Mouse (Mus musculus): Measurements from ENCODE around the gene D630045J12Rik. TPM values are rescaled to one million over a fixed set of nuclear protein-coding genes. Genes with fewer than 3 reads are reported as not detected.

D630045J12Rik gene
- polyA plus RNA-seq (2015; fragmentation: Nextera tagmentation; extraction: Ambion mirVana) = 5.1 and 6.2 TPM in 2 replicates

- Histone ChIP-seq H3K4me3 (replicated peaks) (peak within 1 kb of the TSS; percentile 84), H3K27me3 (no peaks in the 10 kb centered on the region), H3K27ac (replicated peaks) (peak within 1 kb of the TSS; percentile 84), H3K36me3 (no peaks in the 10 kb centered on the region), H3K4me2 (replicated peaks) (peak within 1 kb of the TSS; percentile 79), H3K4me1 (peaks cover 25% of the 10 kb centered on the region), H3K9ac (peak within 1 kb of the TSS; percentile 70), H3K9me3 (replicated peaks) (no peaks in the 10 kb centered on the region)
- under 1% methylated on average over 83 of the region's 118 CpGs for WGBS
- ATAC-seq (ENCODE audit: insufficient number of reproducible peaks, low FRiP score, low TSS enrichment, low read depth) = peak; percentile 96
These were observed at the start of gene D630045J12Rik for GRCm38 (mm10) chr6:38253736-38254641. TSS of gene D630045J12Rik (minus strand) at chr6:38254009.

GRCm38 (mm10) chr6:38298761-38299401 is 45.1 kb upstream of the D630045J12Rik start, which contains the start of gene Zc3hav1l:
TSS of gene Zc3hav1l (minus strand) at chr6:38299259.
- Histone ChIP-seq H3K4me1 (peaks cover 8% of the 10 kb centered on the region), H3K4me2 (replicated peaks) (peak within 1 kb of the TSS; percentile 66), H3K9me3 (replicated peaks) (no peaks in the 10 kb centered on the region), H3K27me3 (no peaks in the 10 kb centered on the region), H3K36me3 (peaks cover 26% of the 10 kb centered on the region), H3K9ac (peak within 1 kb of the TSS; percentile 79), H3K27ac (replicated peaks) (peak within 1 kb of the TSS; percentile 92), H3K4me3 (replicated peaks) (peak within 1 kb of the TSS; percentile 62)
- under 1% methylated on average over 70 of the region's 70 CpGs for WGBS
- ATAC-seq (ENCODE audit: insufficient number of reproducible peaks, low FRiP score, low TSS enrichment, low read depth) = peak; percentile 98

DNA sequence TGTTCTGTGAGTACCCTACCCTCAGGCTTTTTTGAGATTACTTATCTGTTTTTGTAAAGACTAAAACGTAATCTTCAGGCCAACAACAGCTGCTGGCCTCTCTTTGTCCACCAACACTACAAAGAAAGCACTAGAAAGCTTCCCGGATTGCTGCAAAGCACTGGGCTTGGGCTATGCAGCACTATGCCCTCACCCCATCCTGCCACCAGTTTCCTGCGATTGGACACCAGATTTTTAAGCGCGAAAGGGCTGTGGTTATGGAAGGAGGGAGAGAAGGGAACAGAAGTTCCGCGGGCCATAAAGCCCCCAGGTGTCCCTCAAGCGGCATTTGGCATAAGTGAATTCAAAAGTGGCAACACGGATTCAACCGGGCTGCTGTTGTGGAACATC is 44.4 kb upstream of the D630045J12Rik start:
- peak overlapping the region; percentile 79 for H3K9ac ChIP-seq
- peak overlapping the region; percentile 62 for H3K4me3 ChIP-seq (replicated peaks)
- no peak for ATAC-seq (ENCODE audit: insufficient number of reproducible peaks, low FRiP score, low TSS enrichment, low read depth)
- H3K9me3 ChIP-seq (replicated peaks) = no peaks in the 10 kb centered on the region
- peaks cover 27% of the 10 kb centered on the region for H3K36me3 ChIP-seq
- peak overlapping the region; percentile 66 for H3K4me2 ChIP-seq (replicated peaks)
- no peaks in the 10 kb centered on the region for H3K27me3 ChIP-seq
- H3K4me1 ChIP-seq = peaks cover 8% of the 10 kb centered on the region
- peak overlapping the region; percentile 92 for H3K27ac ChIP-seq (replicated peaks)
- WGBS = under 1% methylated on average over 10 of the region's 10 CpGs

DNA sequence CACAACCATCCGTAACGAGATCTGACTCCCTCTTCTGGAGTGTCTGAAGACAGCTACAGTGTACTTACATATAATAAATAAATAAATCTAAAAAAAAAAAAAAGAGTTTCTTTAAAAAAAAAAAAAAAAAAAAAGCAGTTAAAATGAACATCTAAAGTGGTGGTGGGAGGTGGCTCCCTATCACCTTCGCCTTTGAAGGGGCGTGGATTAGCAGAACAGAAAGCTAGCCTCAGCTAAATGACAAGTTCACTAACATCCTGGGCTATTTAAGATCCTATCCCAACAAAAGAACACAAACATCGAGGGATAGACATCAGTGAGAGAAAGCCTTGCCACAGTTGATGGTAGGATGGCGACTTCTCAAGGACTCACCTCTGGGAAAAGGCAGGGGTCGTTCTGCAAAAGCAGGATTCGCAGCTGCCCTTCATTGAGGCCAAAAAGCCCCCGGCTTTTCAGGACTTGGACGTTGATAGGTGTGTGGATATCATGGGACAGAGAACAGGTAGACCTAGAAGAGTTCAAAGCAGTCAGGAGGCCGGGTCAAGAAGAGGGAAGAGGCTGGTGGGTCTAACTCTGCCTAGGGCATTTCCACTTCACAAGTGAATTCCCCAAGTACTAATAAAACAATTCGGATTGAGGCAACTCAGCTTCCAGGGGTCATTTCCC is 43.9 kb upstream of the D630045J12Rik start:
- Histone ChIP-seq H3K4me3 (replicated peaks) (peak overlapping the region; percentile 62), H3K27me3 (no peaks in the 10 kb centered on the region), H3K4me1 (peaks cover 8% of the 10 kb centered on the region), H3K9me3 (replicated peaks) (no peaks in the 10 kb centered on the region), H3K36me3 (peaks cover 29% of the 10 kb centered on the region), H3K9ac (peak overlapping the region; percentile 79; the same call in 1 of the 2 replicates), H3K27ac (replicated peaks) (peak overlapping the region; percentile 92), H3K4me2 (replicated peaks) (peak overlapping the region; percentile 66)
- ATAC-seq (ENCODE audit: insufficient number of reproducible peaks, low FRiP score, low TSS enrichment, low read depth) = no peak
- WGBS = 31% methylated on average over 12 of the region's 12 CpGs

- WGBS = 55% methylated on average over 3 of the region's 3 CpGs
- peaks cover 65% of the 10 kb centered on the region for H3K36me3 ChIP-seq
These were observed 39.9 kb upstream of the D630045J12Rik start for GRCm38 (mm10) chr6:38293708-38294107.

DNA sequence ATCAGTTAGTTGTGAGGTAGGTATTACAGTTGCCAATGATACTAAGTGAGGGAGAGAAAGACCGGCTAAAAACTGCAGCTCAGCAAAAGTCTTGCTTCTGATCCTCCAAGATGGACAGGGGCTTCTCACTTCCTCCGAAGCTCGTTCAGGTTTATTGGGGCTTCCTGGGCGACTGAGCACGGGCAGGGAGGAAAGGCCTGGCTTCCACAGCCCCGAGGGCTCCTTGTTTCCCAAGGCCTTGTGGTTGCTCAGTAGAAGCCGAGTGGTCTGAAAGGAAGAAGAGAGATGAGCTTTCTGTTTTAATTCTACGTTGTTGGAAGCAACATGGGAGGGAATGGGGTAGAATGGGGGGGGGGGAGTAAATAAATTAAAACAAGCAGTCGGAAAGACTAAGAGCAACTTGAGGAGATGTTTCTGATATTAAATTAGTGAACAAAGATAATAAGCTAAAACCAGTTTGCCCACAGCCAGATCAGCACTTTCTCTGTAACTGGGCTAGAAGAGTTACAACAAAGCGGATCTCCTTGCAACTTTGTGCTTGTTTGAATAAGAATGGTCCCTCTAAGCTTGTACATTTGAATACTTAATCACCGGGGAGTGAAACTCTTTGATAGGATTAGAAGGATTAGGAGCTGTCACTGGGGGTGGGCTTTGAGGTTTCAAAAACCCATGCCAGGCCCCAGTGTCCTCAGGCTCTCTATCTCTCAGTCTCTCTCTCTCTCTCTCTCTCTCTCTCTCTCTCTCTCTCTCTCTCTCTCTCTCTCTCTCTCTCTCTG is 39.2 kb upstream of the D630045J12Rik start:
- H3K27me3 ChIP-seq = no peaks in the 10 kb centered on the region
- no peak overlapping the region for H3K4me3 ChIP-seq (replicated peaks)
- 0 out of 2 replicates have a peak, but pooled peaks cover 4% of the 10 kb centered on the region for H3K4me1 ChIP-seq
- no peak overlapping the region for H3K27ac ChIP-seq (replicated peaks)
- no peaks in the 10 kb centered on the region for H3K9me3 ChIP-seq (replicated peaks)
- H3K9ac ChIP-seq = no peak overlapping the region
- peaks cover 69% of the 10 kb centered on the region for H3K36me3 ChIP-seq
- no peak overlapping the region for H3K4me2 ChIP-seq (replicated peaks)
- WGBS = 42% methylated on average over 11 of the region's 11 CpGs
- no peak for ATAC-seq (ENCODE audit: insufficient number of reproducible peaks, low FRiP score, low TSS enrichment, low read depth)

More at GRCm38 (mm10) chr6:38293708-38294107, 39.9 kb upstream of the D630045J12Rik start:
- Histone ChIP-seq H3K27me3 (no peaks in the 10 kb centered on the region), H3K9me3 (replicated peaks) (no peaks in the 10 kb centered on the region), H3K4me1 (0 out of 2 replicates have a peak, but pooled peaks cover 4% of the 10 kb centered on the region), H3K4me3 (replicated peaks) (no peak overlapping the region), H3K27ac (replicated peaks) (no peak overlapping the region), H3K4me2 (replicated peaks) (no peak overlapping the region), H3K9ac (no peak overlapping the region)
- no peak for ATAC-seq (ENCODE audit: insufficient number of reproducible peaks, low FRiP score, low TSS enrichment, low read depth)

DNA sequence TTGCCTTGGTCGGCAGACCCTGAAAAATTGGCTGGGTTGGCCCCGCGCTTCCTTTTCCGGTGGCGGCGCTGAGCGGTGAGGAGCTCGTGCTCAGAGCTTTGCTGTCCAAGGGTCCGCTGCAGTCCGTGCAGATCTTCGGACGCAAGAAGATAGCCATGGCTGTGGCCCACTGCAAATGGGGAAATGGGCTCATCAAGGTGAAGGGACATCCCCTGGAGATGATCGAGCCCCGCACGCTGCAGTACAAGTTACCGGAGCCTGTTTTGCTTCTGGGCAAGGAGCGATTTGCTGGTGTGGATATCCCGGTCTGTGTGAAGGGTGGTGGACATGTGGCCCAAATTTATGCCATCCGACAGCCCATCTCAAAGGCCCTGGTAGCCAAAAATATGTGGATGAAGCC is 30.6 kb upstream of the D630045J12Rik start:
- H3K36me3 ChIP-seq = peaks cover 47% of the 10 kb centered on the region
- H3K4me1 ChIP-seq = no peaks in the 10 kb centered on the region
- no peak overlapping the region for H3K4me2 ChIP-seq (replicated peaks)
- peaks cover 5% of the 10 kb centered on the region; the same call in 1 of the 2 replicates for H3K9me3 ChIP-seq (replicated peaks)
- 98% methylated on average over 19 of the region's 19 CpGs for WGBS
- no peak for ATAC-seq (ENCODE audit: insufficient number of reproducible peaks, low FRiP score, low TSS enrichment, low read depth)
- H3K27ac ChIP-seq (replicated peaks) = no peak overlapping the region
- H3K4me3 ChIP-seq (replicated peaks) = no peak overlapping the region
- H3K9ac ChIP-seq = no peak overlapping the region
- H3K27me3 ChIP-seq = no peaks in the 10 kb centered on the region

DNA sequence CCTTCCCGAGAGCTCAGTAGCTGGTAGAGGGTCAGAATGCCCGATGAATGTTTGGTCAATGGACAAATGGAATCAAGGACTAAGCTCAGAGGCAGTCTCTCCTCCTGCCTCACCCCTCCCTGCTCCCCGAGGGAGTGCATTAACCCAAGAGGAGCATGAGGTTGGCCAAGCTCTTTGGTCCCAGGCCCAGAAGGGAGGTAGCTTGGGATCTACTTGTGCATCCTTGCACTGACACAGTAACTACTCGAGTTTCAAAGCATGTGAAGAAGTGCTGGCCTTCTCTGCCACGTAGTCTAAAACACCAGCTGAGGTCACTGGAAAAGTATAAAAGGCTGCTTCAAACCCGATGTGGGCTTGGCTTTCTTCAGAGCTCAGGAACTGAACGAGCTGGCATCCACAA is 10.7 kb upstream of the D630045J12Rik start:
- Histone ChIP-seq H3K27ac (replicated peaks) (no peak overlapping the region), H3K9me3 (replicated peaks) (no peaks in the 10 kb centered on the region), H3K4me3 (replicated peaks) (no peak overlapping the region), H3K27me3 (no peaks in the 10 kb centered on the region), H3K4me1 (no peaks in the 10 kb centered on the region), H3K4me2 (replicated peaks) (no peak overlapping the region), H3K36me3 (no peaks in the 10 kb centered on the region), H3K9ac (no peak overlapping the region)
- ATAC-seq (ENCODE audit: insufficient number of reproducible peaks, low FRiP score, low TSS enrichment, low read depth) = no peak
- WGBS = 66% methylated on average over 7 of the region's 7 CpGs

GRCm38 (mm10) chr6:38263393-38264159 is 9.8 kb upstream of the D630045J12Rik start:
- no peak overlapping the region for H3K9ac ChIP-seq
- H3K27me3 ChIP-seq = no peaks in the 10 kb centered on the region
- no peaks in the 10 kb centered on the region for H3K36me3 ChIP-seq
- no peaks in the 10 kb centered on the region for H3K4me1 ChIP-seq
- 69% methylated on average over 5 of the region's 5 CpGs for WGBS
- ATAC-seq (ENCODE audit: insufficient number of reproducible peaks, low FRiP score, low TSS enrichment, low read depth) = no peak
- H3K27ac ChIP-seq (replicated peaks) = no peak overlapping the region
- H3K4me2 ChIP-seq (replicated peaks) = no peak overlapping the region
- no peaks in the 10 kb centered on the region for H3K9me3 ChIP-seq (replicated peaks)
- H3K4me3 ChIP-seq (replicated peaks) = no peak overlapping the region

- no peak for ATAC-seq (ENCODE audit: insufficient number of reproducible peaks, low FRiP score, low TSS enrichment, low read depth)
- no peaks in the 10 kb centered on the region for H3K9me3 ChIP-seq (replicated peaks)
- H3K27me3 ChIP-seq = no peaks in the 10 kb centered on the region
- H3K4me2 ChIP-seq (replicated peaks) = no peak overlapping the region
- no peaks in the 10 kb centered on the region for H3K36me3 ChIP-seq
- WGBS = 65% methylated on average over 4 of the region's 4 CpGs
- H3K9ac ChIP-seq = no peak overlapping the region
- no peaks in the 10 kb centered on the region for H3K4me1 ChIP-seq
- H3K4me3 ChIP-seq (replicated peaks) = no peak overlapping the region
- H3K27ac ChIP-seq (replicated peaks) = no peak overlapping the region
These were observed 8.1 kb upstream of the D630045J12Rik start for GRCm38 (mm10) chr6:38261877-38262276.
